Mouse (Mus musculus): ENCODE measurements around the gene Wdr35.
"Not testable (repeated sequence)": the region's sequence is repeated elsewhere in the genome, so short reads cannot be mapped to it uniquely, and the experiment has no call there.

Wdr35 gene

DNA sequence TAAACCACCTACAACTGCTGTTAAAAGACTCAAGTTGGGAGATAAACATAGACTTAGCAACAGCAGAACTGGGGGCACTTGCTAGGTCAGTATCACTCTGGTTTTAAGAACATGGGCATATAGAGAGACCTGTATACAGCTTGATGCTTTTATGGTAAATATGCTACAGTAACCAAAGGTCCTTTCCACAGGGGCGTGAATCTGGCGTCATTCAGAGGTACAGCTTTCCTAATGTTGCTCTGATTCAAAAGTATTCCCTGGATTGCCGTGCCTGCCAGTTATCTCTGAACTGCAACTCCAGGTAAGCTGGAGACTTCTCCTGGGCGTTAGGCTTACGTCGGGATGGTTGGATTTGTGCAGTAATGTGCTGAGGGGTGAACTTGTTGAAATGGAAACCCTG, 34.1 kb downstream of the Wdr35 start:
- DNase-seq (ENCODE audit: low spot score) = no peak

DNA sequence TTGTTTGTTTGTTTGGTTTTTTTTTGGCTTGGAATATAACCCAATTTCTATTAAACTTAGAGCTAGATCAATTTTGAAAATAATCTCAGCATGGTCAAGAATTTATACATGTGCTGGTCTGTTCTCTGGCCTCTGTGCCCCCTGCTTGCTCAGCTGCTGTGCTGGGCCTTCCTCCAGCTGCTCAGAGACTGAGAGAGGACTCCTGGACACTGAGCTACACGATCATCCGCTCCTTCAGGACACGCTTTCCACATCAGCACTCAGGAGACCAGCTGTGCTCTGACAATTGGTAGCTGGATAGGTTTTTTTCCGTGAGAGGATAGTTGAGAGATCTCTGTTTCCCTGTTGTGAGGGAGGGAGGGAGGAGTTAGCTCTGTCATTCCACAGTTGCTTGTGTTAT, 36.6 kb downstream of the Wdr35 start:
- no peak for DNase-seq (ENCODE audit: low spot score)

DNA sequence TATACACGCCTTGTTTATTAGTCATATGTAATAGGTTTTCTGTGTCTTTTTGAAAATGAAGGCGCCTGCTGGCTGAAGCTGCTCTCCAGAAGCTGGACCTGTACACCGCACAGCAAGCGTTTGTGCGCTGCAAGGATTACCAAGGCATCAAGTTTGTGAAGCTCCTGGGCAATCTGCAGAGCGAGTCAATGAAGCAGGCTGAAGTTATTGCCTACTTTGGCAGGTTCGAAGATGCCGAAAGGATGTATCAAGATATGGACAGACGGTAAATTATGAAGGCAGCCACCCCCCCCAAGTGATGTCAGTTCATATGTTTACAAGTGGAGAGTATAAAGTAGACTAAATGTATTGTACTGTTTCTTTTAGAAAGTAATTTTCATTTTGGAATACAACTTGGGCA, 42.7 kb downstream of the Wdr35 start:
- no peak for DNase-seq (ENCODE audit: low spot score)

DNA sequence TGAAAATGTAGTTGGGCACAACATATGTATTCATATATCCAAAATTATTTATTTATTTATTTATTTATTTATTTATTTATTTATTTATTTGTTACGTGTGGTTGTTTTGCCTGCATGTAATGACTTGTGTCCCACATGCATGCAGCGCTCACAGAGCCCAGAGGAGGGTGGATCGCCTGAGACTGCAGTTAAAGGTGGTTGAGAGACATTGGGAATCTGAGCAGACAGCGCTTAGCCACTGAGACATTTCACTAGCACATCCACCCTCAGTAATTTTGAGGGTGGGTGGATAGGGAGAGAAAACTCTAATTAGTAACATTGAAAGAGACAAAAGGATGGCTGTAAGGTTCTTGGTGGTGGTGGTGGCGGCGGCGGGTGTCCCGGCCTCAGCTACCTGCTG, 46.7 kb downstream of the Wdr35 start:
- no peak for DNase-seq (ENCODE audit: low spot score)

DNA sequence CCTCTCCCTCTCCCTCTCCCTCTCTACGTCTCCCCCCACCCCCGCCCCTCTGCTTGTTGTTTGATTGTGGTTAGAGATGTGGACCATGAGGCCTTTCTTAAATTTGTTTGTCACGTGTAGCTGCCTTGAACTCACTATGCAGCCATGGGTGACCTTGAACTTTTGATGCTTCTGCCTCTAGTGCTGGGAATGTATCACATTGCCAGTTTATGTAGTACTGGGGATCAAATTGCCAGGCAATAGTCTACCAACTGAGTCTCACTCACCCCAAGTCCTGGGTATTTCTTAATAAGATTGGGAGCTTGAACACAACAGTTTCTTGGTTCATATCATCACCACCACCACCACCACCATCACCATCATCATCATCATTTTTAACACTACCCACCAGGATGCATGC, 47.3 kb downstream of the Wdr35 start:
- no peak for DNase-seq (ENCODE audit: low spot score)

DNA sequence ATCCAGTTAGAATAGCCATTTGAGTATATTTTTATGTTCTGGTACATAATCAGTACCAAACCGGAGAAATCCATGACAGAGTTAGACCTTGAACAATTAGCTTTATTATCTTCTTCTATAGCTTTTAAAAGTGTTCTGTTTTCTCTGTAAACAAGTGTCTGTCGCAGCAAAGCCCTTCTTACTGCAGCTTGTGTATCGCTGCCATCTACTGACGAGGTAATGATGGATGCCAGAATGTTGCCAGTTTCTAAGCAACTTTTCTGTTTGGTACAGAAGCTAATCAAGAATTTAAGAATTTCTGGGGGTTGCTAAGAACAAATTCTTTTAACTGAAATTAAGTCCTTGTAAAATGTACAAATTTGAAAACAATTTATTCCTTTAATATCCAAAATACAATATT, 49.3 kb downstream of the Wdr35 start:
- DNase-seq (ENCODE audit: low spot score) = no peak

DNA sequence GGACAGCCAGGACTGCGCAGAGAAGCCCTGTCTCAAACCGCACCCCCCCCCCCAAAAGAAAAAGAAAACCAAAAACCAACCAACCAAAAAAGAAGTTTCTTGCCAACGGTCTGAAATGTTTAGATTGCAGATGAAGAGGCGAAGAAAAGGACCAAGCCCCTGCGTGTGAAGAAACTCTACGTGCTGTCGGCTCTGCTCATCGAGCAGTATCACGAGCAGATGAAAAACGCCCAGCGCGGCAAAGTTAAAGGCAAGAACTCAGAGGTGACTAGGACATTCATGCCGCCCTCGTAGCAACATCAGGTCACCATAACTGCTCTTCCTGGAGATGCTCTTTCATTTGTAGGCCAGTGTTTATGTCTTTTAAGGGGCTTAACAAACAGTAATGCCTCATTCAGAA, 50.4 kb downstream of the Wdr35 start:
- no peak for DNase-seq (ENCODE audit: low spot score)

DNA sequence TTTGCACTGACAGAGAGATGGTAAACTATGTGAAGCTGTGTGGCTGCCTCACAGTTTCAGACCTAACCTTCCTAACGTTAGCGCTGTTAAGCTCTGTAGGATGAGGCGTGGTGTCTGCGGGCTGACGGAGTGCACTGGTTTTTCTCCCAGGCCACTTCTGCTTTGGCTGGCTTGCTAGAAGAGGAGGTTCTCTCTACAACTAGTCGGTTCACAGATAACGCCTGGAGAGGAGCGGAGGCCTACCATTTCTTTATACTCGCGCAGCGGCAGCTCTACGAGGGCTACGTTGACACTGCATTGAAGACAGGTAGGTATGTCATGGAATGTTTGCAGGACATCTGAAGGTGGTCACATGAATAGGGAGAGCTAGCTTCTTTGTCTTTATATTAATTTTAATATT, 51.0 kb downstream of the Wdr35 start:
- DNase-seq (ENCODE audit: low spot score) = no peak

DNA sequence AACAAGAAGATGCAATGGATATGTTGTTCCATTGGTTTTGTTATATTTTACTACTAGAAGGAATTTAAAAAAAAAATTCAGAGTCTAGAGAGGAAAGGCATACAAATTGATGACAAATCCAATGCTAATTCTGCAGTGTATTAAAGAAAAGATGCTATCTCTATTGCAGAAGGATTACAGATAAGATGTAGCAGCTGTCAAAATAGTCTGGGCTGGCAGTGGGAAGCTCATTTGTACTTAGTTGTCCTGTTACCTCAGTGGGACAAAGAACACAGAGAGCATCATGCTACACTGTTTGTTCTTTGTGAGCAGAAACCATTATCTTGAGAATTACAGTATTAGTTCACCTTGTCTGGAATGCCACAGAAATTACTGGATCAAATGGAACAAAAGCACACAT, 53.2 kb downstream of the Wdr35 start:
- no peak for DNase-seq (ENCODE audit: low spot score)

DNA sequence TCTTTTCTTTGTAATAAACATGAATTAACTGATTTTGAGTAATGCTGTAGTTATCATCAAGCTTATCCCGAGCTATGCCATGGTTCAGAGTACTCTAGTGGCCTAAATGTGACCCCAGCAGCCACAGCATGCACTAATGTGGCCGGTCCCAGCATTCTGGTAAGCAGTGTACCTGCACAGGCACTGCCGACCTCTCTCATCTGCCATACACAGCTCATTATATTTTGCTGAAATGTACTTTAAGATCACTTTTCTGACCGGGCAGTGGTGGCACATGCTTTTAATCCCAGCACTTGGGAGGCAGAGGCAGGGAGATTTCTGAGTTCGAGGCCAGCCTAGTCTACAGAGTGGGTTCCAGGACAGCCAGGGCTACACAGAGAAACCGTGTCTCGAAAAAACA, 55.1 kb downstream of the Wdr35 start:
- DNase-seq (ENCODE audit: low spot score) = not testable (repeated sequence)

DNA sequence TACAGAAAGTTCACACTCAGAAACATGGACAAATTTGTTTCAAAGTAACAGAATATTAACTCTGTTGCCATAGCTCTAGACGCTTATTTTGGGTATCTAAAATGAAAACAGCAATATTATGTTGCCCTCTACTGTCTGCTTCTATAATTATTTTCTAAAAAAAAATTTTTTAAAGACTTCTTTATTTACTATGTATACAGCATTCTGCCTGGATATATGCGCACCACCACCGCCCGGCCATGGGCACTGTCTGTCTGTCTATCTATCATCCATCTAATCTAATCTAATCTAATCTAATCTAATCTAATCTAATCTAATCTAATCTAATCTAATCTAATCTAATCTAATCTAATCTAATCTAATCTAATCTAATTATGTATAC, 55.8 kb downstream of the Wdr35 start:
- no peak for DNase-seq (ENCODE audit: low spot score)

DNA sequence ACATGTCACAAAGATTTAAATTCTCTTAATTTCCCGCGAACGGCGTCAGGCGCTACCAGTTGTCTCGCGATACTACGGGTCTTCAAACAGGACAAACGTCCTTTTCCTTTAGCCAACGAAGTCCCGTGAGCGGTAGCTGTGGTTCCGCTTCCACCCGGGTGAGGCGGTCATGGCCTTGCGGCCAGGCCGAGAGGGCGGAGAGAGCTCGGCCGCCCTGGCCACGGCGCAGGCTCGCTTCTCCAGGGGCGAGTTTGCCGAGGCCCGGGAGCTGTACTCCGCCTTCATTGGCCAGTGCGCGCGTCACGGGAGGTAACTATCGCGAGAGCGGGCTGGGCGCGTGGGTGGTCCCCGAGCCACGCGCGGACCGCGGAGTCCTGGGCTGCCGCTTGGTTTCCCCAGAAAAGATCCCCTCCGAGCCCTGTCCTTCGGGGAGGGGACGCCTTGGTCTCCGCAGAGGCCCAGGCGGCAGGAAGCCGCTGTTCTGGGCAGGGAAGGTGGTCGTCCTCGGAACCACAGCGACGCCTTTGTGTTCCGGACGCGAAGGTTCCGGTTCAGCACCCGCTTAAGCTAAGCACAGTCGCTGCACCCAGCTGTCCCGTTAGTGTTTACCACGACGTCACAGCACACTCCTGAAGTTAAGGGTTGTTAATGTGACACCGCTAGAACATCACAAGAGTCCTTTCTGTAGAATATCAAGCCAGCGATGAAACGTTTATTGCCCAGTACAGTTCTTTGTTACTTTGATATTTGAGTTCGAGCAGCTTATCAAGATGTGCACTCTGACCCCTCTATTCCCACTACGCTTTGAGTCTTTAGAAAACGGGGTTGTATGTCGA, 56.4 kb downstream of the Wdr35 start, which contains the start of gene Ttc32:
TSS of gene Ttc32 (plus strand) at position 110 of the 836 bp plus-strand sequence.
- peak; percentile 95 for DNase-seq (ENCODE audit: low spot score)

DNA sequence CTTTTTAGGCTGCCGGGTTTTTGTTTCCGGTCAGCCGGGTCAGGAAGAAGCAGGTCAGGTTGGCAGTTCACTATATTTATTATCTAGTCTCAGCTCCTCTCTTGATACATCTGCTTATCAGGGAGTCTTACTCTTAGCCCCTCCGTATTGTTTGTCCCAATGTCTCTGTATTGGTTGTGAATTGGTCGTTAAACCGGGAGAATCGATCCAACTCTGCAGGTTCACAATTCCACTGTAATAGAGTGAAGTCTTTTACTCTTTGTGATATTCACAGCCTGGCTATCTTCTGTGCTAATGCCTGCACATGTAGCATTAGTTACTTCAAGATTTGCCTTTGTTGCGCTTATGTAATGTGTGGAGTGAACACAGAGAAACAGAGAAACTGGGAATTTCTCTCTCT, 57.5 kb downstream of the Wdr35 start:
- no peak for DNase-seq (ENCODE audit: low spot score)

DNA sequence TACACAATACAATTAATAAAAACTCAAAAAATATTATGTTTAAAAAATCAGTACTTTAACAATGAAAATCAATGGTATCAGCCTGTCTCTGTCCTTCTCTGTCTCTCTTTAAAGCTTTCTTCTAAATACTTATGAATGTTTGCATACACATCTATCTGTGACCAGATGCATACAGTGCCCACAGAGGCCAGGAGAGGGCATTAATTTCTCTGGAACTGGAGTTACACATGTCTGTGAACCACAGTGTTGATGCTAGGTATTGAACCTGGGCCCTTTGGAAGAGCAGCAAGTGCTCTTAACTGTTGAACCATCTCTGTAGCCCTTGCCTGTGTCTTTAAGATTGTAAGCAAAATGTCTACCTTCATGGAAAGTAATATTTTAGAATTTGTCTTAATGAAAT, 59.4 kb downstream of the Wdr35 start:
- DNase-seq (ENCODE audit: low spot score) = no peak

DNA sequence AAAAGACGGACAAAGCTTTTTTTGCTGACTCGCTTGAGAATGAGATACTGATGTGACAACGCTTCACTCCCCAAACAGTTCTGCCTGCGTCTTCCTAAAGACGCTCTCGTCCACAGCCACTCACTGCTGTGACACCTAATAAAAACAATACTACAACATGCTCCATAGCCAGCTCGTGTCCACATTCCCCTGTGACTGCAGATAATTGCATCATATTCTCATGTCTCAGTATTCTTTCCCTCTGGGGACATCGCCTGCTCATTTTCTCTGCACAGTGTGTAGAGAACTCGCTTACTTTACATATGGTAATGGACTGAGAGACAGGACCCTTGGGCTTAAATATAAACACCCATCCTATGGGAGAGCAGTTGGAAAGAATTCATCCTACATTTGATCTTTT, 62.7 kb downstream of the Wdr35 start:
- DNase-seq (ENCODE audit: low spot score) = no peak

DNA sequence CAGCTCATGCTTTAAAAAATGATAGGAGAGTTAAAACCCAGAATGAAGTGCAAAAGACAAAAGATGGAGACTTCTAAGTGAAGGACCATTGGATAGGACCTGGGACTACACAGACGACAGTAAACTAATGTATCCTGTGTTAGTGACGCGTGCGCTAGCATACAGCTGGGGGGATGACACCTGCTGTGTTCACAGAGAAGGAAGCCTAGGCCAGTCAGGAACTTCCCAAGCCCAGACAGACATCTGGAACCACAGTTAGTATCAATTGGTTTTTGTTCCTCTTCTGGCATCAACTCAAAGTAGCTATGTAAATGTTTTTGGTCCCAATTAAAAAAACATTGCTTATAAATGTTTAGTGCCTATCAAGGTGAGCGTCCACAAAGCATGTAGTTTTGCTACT, 66.5 kb downstream of the Wdr35 start:
- DNase-seq (ENCODE audit: low spot score) = no peak

DNA sequence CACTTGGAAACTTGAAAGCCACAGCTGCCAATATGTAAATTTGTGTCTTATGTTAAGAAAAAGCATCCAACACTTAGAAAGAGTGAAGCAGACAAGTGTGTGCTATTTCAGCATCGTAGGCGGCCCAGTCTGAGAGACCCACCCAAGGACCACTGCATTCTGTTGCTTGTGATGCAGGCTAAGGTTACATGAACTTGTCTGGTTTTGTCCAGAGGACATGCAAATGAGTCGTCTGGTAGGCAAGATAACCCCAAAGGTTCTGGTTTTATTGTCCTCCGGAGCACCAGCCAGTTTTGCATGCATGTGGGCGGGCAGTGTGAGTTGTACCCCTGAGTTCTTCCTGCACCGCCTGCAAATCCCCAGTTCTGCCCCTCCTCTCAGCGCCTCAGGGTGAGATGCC, 67.0 kb downstream of the Wdr35 start:
- DNase-seq (ENCODE audit: low spot score) = no peak

DNA sequence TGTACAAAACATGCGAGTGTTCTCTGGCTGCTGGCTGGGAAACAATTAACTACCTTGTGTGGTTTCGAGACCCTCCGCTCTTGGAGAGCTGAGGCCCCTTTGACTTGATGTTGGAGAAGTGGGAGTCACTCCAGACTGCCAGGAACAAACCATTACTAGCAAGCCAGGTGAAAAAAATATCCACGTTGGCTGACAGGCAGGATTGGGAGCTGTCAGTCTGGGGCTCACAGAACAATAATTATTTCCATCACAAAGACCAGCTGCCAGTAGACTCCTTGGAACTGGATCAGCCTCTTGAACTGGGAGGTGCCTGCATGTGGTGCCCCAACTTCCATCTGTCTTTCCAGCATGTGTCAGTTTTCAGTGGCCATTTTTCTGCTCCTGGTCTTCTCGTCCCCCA, 68.6 kb downstream of the Wdr35 start:
- no peak for DNase-seq (ENCODE audit: low spot score)

DNA sequence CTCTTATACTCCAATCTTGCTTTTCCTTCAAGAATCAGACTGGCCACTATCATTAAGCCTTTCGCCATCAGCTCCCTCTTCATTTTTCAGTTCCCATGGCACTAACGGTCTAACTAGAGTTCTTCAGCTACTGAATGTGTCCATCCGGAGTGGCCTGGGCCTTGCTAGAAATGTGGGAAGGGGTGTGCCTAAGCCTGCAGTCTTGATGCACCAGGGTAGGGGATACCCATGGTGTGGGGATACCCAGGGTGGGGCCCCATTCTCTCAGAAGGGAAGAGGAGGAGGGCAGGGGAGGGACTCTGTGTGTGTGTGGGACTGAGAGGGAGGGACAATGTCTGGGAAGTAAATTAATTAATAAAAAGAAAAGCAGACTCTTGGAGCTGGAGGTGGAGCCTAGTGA, 69.1 kb downstream of the Wdr35 start:
- no peak for DNase-seq (ENCODE audit: low spot score)

DNA sequence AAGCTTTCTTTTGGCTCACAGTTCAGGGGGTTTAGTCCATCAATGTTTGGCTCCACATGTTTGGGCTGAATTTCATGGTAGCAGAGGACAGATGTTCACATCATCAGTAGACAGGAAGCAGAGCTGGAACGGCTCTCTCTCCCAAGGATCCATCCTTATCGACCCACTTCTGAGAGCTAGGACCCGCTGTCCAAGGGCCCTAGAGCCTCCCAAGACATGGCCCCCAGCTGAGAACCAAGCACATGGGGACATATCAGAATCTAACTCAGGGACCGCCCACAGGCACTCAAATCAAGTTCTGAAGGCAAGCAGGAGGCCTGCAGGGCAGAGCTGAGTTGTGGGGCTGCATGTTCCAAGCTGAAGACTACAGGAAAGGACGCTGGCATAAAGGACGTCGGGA, 71.0 kb downstream of the Wdr35 start:
- no peak for DNase-seq (ENCODE audit: low spot score)

DNA sequence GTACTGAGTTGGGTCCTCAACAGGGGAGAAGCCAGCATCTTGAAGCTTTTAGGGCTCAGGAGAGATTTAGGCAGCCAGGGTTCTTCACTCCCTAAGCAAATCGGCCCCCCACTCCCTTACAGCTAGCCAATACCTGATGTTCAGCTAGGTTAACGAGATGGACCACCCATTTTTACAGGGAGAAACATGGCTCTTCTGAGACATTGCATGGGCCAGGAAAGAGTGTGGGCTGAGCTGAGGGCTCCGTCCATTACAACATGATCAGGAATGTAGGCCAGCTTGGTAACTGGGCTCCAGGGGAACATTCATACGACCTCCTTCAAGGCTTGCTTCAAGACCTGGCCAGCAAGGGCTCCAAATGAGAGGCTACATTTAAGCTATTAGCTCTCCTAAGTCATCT, 73.0 kb downstream of the Wdr35 start:
- DNase-seq (ENCODE audit: low spot score) = no peak

DNA sequence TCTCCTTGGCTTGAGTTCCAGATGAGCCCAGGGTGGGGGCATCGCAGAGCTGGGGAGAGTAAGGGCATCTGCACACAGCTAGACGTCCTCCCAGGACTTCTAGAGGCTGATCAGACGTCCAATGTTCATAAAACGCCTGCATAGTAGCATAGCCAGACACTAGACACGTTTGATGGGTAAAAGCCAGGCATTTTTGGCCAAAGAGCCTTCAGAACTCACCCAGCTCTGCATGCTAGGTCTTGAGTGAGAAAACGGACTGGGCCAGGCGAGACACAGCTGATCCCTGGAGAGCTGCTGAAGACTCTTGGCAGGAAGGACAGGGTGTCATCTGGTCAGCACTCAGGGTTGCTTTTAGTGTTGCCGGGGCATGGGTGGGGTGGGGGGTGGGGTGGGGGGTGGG, 74.4 kb downstream of the Wdr35 start:
- no peak for DNase-seq (ENCODE audit: low spot score)

DNA sequence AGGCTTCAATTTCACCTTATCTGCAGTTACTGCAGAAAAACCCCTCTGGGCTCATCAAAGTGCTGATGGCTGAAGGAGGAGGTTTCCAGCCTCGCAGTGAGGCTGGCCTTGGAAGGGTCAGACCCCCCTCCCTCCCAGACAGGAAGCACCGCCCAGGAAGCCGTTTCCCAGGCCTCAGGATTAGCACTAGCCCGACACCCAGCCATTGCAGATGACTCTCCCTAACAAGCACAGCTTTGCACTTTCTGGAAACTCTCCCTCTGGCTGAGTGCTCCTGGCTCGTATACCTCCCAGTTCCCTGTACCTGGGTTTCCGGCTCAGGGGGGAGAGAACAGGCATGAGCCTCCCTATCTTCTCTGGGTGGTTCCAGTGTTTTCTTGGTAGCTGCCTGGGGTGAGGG, 77.1 kb downstream of the Wdr35 start:
- DNase-seq (ENCODE audit: low spot score) = no peak

DNA sequence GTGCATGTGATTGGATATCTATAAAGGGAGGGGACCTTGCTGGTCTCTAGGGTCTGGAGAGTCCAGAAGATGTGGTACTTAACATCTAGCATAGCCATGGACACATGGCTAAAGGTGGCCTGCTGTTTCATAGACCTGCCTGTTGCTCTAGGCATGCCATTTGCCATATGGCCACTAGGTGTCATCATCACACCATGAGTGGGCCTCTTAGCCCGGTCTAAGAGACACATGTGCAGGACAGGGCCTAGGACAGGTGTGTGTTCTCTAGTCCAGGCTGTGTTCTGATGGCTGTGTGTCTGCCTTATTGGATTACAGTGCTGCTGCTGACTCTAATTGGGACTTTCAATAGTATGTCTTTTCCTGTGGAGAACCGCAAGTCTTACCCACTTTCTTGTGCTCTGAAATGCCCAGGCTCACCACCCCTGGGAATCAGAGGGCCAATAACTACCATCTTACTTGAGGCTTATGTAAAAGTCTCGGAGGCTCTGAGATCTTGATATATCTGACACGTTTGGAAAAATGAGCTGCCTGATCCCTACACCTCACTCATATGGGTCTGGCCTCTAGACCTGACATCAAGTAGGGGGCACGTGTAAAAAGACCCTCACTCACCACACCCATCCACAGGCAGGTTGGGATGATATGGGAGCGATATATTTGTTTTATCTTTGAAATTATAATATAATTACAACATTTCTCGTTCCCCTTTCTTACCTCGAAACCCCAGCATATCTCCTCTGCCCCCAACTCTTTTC, 78.6 kb downstream of the Wdr35 start:
- peak; percentile 86 for DNase-seq (ENCODE audit: low spot score)

Data from urinary bladder, postnatal 14 days (tissue).